Mouse (Mus musculus): ENCODE results near the gene Stum.
"Not testable (repeated sequence)": the region's sequence is repeated elsewhere in the genome, so short reads cannot be mapped to it uniquely, and the experiment has no call there.

Stum gene

DNA sequence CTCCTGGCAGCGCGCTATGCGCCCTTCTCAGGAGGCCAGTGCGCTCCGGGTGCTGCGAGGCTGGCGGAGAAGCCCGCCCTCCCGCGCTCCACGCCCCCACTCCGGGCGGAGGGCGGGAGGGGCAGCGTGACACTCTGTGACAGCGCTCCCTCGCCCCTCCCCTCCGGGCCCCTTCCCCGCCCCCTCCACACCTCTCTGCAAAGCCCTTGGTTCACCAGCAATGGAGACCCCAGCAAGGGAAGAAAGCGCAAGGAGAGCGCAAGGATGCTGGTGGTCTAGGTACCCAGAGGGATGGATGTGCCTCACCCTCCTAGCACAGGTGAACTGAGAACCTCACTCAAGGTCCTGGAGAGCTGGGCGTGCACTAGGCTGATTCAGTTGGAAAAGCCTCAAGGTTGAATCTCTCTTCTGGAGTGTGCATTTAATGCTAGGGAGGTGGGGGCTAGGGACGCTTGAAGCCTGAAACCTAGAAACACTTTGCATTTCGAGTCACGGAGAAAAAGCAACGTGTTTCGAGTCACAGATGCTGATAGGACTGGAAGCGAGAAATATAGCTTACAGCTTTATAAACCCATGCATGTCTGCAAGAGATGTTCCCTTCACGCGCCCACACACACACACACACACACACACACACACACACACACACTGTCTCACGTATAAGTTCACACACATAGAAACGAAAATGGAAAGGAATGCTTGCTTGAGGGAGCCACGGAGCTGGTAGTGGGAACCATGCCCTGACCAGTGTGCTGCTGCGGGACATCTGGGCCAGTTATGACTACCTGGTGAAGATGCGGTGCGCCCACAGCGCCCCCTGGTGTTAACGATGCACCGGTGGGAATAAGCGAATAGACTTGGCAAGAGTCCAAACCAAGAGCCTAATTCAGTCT is at the start of gene Stum:
Gene Stum, minus strand, starts transcription at position 106 of the 893 bp plus-strand sequence.
- peak; percentile 70 to 85 for DNase-seq

DNA sequence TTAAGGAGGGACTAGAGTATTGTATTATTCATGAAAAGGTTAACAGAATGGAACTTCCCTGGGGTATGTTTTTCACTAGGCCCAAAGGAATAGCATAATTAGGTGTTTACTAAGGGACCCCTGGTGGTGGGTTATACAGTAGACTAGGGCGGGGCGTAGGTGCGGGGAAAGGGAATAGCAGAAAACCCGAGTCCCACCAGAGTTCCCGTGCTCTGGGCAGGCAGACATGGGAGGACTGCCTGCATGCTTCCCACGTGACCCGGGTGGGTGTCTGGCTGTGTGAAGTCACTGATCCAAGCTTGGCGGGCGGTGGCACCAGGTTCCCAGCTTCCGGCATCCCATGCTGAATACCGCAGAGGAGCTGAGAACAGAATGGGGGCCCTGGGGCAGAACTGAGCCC is 49.4 kb upstream of the Stum start:
- DNase-seq, result no peak

DNA sequence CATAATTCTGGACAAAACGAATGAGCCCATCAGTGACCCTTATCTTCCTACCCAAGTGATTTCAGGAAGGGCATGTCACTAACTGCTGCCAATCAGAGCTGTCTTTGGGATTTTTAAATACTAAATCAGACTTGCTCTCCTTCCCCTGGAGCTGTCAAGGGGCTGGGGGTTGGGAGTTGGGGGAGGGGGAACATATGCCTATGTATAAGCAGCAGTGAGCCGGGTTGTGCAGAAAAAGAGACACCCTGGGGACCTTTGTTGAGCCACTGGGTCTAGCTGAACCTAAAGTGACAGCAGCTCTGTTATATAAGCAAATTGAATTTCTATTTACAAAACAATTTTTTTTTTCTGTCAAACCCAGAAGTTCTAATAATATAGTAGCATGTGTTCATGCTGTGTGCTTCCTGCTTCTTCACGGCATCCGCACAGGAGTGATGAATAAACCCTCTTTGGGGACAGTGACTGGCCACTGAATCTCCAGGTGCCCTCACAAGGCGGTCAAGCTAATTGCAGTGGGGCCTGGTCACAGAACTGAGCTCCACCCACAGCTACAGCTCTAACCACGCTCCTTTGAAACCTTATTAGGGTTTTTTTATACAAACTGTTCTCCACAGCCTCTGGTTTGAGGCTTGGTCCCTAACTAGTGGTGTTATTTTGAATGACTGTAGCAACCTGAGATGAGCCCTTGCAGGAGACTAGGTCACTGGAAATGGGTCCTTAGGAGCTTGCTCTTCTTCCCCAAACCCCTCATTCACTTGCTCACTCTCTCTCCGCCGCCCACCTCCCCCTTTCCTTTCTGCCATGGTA is 47.4 kb upstream of the Stum start:
- peak; percentile 42 to 59 for DNase-seq

DNA sequence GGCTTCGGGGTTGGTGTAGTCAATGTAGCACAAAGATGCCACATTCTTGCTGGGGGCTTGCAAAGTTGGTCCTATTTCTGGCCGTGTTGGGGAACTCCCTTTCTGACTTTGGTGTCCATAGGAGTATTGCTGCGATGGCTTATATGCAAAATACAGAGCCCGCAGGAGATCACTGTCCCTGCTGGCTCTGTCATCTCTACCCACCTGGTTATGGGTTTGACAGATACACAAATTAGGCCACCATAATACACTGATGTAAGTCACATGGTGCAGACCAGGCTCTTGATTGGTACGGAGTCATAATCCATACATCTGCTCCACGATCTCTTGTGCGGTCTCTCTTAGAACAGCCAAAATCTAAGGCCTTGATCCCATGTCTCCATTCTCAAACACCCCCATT is 46.5 kb upstream of the Stum start:
- DNase-seq, result no peak

DNA sequence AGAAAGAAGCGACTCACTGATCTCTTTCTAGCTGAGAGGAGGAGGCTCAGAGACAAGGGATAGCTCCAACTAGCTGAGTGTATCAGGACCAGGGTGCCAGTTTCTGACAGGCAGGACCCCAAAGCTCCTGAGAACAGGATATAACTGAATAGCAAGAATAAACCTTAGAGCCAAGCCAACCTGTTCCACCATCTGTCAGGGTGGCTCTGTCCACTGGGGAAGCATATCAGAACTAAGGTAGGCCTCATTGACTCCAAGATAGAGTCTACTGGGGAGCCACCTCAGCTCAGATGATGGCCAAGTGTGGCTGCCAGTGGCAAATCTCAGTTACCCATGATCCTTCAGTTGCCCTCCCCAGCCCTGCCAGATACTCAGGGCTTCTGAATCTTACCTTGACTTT is 42.0 kb upstream of the Stum start:
- DNase-seq, result peak; percentile 66 to 80

DNA sequence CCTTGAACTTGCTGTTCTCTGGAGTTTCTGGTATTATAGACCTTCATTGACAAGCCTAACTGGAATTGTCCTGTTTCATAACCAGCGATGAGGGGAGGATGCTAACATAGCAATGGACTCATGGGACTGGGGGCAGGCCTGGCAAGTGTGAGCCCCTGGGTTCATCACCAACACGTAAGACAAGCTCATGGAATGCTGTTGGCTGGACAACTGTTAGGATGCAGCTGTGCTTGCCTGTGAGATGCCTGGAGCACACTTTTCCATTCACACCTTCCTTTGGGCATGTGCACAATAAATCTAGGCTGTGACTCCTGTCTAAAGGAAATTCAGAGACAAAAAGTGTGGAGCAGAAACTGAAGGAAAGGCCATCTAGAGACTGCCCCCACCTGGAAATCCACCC is 40.0 kb upstream of the Stum start:
- DNase-seq, result no peak

DNA sequence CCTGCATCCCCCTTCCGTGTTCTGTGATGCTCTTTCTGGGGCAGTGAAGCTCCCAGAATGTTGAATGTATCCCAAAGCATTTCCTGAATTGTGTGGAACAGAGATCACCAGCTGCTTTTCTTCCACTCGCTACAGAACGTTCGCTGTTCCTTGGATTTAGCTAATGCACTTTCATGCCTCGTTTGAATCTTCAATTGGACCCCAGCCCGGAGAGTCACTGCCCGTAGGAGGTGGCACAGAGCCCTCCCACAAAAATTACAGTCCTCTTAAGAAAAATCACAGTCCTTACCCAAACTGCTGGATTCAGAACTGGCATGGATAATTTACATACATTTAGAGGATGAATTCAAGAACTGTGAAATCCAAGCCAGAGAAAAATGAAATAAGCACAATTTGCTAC is 36.9 kb upstream of the Stum start:
- DNase-seq, result no peak

DNA sequence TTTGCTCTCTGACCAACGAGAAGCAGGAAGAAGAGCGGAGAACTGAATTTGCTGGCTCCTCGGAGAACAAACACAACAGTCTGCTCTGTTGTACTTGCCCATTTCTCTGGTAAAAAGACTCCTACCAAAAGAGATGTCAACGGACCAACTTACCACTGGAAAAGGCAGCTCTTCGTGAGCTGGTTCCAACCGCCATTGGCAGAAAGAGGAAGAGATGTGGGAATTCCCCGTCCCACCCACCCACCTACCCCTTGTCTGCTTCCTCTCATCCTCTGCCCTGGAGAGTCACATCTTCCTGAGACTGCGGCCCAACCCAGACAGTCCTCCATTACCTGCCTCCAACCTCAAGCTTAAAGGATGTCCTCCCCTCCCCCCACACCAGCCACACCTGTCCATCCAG is 36.2 kb upstream of the Stum start:
- DNase-seq, result no peak

DNA sequence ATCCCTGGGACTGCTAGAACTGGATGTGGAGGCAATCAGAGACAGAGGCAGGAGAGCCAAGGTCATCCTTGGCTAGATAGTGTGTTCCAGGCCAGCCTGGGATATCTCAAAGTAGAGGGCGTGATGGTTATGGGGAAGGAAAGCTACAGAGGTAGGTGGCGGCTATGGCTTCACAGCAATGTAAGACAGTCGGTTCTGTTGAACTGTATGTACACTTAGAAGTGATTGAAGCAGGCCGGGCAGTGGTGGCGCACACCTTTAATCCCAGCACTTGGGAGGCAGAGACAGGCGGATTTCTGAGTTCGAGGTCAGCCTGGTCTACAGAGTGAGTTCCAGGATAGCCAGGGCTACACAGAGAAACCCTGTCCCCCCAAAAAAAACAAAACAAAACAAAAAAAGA is 35.6 kb upstream of the Stum start:
- DNase-seq, result not testable (repeated sequence)

DNA sequence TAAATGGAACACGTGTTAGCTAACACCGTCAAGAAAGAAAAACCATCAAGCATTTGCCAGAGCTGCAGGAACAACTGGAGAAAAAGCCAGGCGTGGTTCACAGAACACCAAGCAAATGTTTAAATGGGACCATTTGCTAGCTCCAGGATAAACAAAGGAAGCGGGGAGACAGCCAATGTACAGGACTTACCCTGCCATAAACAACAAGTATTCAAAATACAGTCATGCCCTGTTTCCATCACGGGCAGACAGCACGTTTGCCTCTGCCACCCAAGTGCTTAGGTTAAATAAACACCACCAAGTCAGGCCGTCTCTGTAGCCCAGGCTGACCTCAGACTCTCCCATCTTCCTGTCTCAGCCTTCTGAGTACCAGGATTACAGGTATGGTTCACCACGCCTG is 35.1 kb upstream of the Stum start:
- DNase-seq, result no peak

DNA sequence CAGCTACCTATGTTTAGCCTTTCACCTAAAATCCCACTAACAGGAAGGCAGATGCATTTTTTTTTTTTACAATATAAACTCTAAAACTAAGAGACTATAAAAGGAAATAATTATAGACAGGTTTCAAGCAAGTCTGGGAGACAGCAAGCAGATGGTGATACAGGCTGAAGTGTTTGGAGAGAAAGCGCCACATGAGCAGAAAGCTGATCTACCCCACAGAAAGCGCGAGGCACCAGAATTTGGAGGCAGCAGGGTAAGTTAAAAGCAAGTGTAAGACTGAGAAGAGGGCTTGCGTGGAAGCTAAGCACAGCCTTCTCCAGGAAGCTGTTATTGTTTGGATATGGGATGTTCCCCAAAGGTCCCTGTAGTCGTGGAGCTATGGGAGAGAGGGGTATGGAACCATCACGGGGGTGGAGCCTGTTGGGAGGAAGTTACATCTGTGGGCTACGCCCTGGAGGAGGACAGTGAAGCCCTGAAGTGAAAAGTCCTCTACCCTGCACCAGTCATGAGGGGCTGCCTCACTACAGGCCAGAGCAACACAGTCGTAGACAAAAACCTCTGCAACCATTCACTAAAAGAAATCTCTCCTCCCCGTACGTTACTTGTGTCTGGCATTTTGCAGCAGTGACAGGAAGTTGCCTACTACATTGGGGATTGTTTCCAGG is 34.2 kb upstream of the Stum start:
- no peak for DNase-seq

DNA sequence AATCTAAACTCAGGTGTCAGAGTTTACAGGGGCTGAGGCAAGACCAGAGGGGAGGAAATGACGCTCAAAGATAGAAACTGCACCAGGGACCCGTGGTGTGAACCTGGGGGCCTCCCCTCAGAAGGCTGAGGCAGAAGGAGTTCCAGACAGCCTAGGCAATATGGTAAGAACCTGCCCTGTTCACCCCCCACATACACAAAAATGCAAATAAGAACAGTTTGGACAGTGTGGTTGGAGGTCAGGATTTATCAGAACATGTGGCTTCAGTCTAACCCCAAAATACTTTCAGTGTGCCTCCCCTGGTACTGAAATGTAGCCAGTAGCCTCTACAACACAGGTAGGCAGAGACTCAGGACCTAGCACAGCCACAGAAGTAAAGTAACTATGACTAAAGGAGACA is 30.8 kb upstream of the Stum start:
- DNase-seq, result no peak

DNA sequence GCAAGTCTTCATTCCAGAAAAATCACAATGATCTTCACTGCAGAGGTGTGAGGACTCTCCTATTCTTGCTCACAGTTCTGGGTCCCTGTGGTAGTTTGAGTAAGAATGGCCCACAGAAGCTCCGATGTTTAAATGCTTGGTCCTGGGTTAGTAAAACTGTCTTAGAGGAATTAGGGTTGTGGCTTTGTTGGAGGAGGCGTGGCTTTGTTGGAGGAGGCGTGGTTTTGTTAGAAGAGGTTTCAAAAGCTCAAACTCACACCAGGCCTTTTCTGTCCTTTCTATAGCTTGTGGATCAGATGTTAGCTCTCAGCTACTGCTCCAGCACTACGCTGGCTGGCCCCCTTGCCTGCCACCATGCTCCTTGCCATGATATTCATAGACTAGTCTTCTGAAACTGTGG is 27.6 kb upstream of the Stum start:
- DNase-seq, result no peak

DNA sequence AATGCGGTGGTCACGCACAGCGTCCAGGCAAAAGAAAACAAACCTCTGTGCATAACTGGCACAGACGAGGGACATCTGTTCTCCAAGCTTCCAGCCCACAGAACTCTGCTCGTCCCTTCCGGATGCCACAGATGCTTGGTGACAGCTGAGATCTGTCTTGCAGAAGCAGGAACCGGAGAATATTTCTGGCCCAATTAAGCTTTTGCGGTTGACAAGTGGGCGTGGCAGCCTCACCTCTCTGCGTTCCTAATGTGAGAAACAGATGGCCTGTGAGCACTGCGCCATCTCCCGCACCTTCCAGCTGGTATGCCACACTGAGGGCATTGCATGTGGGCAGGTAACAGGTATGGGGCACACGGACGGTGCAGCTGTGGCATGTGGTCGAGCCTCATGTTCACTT is 27.1 kb upstream of the Stum start:
- DNase-seq, result peak; percentile 35

DNA sequence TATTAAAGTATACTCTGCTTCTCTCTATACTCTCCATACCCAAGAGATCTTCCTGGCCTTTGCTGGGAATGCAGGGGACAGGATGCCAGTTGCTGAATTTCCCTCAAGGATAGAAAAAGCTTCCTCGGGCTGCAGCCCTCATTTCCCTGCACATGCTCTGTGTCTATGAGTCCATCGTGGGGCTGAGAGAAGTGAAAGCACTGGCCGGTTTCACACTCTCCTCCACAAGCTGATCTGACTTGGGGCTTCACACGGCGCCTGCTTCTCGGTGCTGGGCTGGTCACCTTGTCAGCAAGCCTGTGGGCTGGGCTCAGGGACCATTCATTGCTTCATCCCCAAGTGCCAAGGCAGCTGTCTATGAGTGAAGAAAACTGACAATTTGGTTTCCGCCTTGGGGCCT is 25.4 kb upstream of the Stum start:
- DNase-seq, result no peak

DNA sequence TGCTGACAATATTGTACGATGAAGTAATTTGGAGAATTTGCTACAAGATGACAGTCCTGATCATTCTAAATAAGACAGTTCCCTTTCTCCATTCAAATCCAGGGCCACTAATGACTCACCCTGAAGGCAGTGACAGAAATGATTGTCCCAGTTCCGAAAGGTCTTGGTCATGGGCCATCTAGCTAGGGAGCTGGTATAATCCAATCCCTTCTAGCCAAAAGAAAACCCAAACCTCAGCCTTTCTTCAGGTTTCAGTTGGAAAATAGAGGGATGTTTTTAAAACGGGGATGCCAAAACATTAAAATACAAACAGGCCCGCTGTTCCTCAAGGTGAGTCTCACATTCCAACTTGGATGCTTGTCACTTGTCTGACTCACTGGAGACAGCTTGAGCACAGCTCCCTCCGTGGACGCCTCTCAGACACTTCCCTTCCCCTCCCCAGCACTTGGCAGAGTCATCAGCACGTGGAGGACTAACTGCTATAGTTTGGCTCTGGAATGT is 24.0 kb upstream of the Stum start:
- peak; percentile 72 to 84 for DNase-seq

DNA sequence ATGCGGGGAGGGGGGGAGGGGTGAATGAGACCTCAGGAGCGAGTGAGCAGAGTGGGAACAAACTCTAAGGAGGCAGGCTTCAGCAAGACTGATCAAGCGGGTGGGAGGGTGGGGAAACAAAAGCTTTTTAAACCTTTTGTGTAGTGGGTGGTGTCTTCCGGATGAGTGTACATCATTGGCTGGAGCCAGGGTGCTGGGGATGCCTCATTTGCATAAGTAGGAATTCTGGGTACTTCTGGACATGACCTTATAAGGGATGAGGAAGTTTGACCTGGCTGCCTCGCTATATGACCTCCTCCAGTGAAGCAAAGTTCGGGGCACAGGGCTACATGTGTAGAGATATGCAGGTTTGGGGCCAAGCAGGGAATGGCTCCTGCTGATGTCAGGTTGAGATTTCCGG is 23.0 kb upstream of the Stum start:
- DNase-seq, result no peak

DNA sequence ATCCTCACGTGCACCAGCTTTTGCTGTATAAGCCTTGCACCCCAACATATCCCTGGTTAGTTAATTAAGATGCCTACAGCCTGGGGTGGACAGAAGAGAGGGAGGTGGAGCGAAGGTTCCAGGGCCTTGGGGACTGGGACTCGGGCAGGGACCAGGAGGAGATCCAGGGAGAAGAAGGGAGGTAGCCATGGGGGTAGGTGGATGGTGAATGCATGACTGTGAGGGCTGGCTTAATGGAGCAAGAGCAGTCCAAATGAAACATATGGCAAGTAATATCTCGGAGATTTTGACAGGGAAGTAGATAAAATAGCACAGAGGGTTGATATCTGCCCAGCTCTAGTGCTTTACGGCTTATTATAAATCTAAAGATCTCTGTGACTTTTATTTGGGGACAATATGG is 21.6 kb upstream of the Stum start:
- DNase-seq, result peak; percentile 35 to 37

DNA sequence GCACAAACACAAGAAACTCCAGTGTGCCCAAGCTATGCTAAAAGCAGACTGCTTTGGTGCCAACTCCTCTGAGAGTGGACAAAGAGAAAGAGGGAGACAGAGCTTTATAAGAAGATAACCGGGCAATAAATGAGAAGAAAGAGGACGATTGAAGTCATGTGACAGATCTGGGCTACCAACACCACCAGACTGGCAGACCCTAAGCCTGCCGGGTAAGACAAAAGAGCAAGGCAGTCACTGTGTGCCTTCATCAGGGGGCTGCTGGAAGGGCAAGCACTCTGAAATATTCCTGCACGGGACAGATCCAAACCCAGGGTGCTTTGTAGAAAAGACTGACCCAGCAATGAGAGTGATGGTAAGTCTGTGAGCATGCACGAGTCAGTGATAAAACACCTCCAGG is 20.2 kb upstream of the Stum start:
- DNase-seq, result no peak

DNA sequence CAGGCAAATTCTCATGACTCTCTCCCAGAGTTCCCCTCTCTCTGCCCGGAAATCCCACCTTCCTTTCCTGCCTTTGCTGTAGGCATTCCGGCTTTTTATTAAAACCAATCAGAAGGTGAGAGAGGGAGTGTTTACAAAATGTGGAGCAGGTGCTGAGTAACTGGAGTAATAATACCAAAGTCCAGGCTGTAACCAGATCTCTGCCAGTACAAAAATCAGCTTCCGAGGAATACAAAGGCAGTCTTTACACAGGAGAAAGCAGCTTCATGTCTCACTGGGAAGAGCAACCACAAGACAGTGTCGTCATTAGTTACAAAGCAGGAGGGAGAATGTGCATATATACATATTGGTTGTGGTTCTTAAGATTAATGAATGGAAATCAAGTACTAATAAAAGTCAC is 19.3 kb upstream of the Stum start:
- no peak for DNase-seq

DNA sequence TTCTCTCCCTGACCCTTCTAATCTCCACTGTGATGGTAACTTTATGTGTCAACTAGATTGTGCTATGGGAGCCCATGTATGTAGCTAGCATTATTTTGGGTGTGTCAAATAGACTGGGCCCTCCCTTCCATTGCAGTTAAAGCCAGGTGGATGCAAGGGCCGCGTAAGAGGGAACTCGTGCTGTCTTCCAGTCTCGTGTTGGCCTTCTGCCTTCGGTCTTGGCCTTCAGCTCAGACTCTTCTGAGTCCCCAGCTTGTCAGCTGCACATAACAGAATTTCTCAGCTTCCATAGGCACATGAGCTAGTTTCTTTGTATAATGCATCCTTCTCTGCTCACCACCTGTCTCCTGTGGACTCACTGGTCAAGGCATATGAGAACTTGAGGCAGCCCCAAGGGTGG is 17.3 kb upstream of the Stum start:
- peak in 1 of 2 experiments; percentile 43 for DNase-seq

DNA sequence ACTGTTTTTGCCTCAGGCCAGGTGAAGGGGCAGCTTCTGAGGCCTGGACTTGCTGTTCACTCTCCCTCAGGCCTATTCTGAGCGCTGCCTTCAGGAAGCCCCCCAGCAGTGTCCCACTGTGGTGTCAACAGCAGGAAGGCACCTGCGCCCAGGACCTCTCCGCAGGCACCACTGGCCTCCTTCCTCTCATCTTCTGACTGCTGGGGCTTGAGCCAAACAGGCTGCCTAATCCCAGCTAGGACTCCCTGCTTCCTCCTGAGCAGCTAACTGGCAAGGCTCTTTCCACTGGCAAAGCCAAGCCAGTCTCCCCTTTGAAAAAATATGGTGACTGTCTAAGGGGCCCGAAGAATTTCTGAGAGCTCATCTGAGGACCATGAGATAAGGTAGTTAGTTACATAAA is 16.9 kb upstream of the Stum start:
- peak; percentile 43 to 57 for DNase-seq

DNA sequence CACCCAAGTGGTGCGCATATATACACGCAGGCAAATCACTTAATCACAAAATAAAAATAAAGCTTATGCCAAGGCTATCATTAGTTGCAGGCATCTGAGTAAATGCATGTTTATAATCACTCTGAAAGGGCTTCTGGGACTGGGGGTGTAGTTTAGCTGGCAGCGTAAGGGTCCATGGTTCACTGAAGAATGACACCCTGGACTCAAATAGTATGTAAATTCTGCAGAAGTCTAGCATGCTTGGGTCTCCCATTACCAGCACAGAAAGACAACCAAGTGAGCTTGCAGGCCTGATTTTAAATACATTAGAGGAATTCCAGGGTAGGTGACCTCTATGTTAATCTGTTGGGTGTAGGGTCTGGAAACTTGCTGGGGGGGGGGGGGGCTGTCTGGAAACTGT is 16.5 kb upstream of the Stum start:
- DNase-seq, result no peak

DNA sequence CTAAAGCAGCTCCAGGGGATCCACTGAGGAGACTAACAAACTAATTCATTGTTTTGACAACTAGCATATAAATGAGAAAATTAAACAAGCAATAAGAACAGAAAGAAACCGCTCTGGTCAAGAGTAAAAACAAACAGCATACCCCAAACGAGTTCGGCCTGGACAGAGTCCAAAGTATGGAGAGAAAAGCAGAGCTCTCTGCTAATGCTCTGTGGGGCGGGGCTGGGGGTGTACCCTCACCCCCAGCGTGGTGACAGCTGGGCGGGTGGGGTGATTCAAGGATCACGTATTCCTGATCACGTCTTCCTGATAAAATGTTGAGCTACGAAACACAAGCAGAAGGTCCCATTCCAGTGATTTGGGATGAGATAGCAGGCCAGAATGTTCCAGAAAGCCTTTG is 9.5 kb upstream of the Stum start:
- DNase-seq, result no peak

All from cerebellum, adult 18-20 months (tissue).